Comparison of ENCODE assay signal across 20 mouse cellular contexts in the genomic region with DNA sequence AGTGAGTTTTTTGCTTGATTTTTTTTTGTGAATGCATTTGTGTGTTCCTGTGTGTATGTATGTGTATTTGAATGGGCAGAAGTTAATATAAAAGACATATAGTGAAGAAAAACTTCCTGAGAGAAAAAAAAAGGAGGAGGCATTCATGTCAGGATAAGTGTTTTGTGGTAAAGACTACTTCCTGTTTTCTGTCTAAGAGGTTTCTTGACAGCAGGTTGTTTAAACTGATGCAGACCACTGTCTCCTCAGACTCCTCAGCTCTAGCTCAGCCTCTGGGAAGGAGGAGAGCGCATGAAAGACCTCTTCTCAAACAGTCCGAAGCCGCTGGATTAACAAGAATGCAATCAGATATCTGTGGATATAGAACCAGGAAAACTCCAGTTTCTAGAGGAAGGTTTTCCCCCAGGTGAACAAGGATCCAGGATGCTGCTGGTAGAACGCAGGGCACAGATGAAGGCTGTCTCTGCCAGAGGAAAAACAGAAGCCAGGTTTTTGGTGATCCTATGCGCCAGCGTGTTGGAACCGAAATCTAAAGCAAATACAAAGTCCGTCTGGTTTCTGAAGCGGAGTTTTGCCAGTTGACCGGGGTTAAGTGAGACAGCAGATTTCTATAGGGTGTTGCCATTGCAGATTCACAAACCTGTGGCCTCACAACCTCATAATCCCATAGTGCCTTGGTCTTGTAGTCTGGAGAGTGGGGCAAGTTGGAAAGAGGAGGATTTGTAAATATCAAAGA. TPM values are rescaled to one million over a fixed set of nuclear protein-coding genes. Genes with fewer than 3 reads are reported as not detected.
"Had no signal": no experiment of that assay in that cellular context is flagged by ENCODE, and none has a peak within 500 bp of the region (broad histone marks: within the 10 kb centered on the region; RNA-seq: fewer than 3 reads in every experiment).

No protein-coding gene starts in this region.

- H3K4me1 ChIP-seq: kidney, embryonic 15.5 days; liver, embryonic 13.5 days had no signal

- H3K36me3 ChIP-seq: kidney, embryonic 15.5 days; liver, embryonic 13.5 days; midbrain, embryonic 12.5 days; midbrain, embryonic 15.5 days; neural tube, embryonic 12.5 days; neural tube, embryonic 15.5 days had no signal

- H3K27me3 ChIP-seq: kidney, embryonic 15.5 days; liver, embryonic 13.5 days; midbrain, embryonic 12.5 days; midbrain, embryonic 15.5 days; neural tube, embryonic 12.5 days; neural tube, embryonic 15.5 days had no signal

- H3K27ac ChIP-seq: kidney, embryonic 15.5 days; liver, embryonic 13.5 days; midbrain, embryonic 12.5 days; midbrain, embryonic 15.5 days; neural tube, embryonic 12.5 days; neural tube, embryonic 15.5 days; stomach, postnatal 0 days had no signal

- ATAC-seq: midbrain, embryonic 15.5 days had no signal

- H3K9me3 ChIP-seq: kidney, embryonic 15.5 days; liver, embryonic 13.5 days; midbrain, embryonic 12.5 days; midbrain, embryonic 15.5 days; neural tube, embryonic 12.5 days; neural tube, embryonic 15.5 days had no signal

- H3K4me3 ChIP-seq: kidney, embryonic 15.5 days; liver, embryonic 13.5 days; midbrain, embryonic 12.5 days; midbrain, embryonic 15.5 days; neural tube, embryonic 12.5 days; neural tube, embryonic 15.5 days had no signal

- H3K9ac ChIP-seq: kidney, embryonic 15.5 days; liver, embryonic 13.5 days; midbrain, embryonic 12.5 days; midbrain, embryonic 15.5 days; neural tube, embryonic 12.5 days; neural tube, embryonic 15.5 days had no signal

- DNase-seq: kidney, adult 8-10 months; kidney, postnatal 10 days; kidney, postnatal 36 days; left cerebral cortex, postnatal 4 days; liver, embryonic 13.5 days; lung, adult 2 months; lung, postnatal 14 days; lung, postnatal 4 days; right cerebral cortex, adult 18-20 months; right cerebral cortex, postnatal 25 days; thymus, adult 2 months; thymus, postnatal 14 days; thymus, postnatal 4 days had no signal

RNA-seq across cellular contexts. Expression of a gene that starts 45.8 kb away (rescaled TPM):
- total RNA-seq: megakaryocyte, adult 5-6 weeks had no signal
